Mouse (Mus musculus): Measurements from ENCODE around the gene Olfr978. TPM values are rescaled to one million over a fixed set of nuclear protein-coding genes. Genes with fewer than 3 reads are reported as not detected.
"Not testable (repeated sequence)": the region's sequence is repeated elsewhere in the genome, so short reads cannot be mapped to it uniquely, and the experiment has no call there.

The Olfr978 gene
- polyA plus RNA-seq (2017; shearing (Covaris generic)), result not detected

- no peak for ATAC-seq
These were observed at the start of gene Olfr978 for GRCm38 (mm10) chr9:39991813-39992212. Olfr978 (plus strand) TSS chr9:39992113.

- ATAC-seq, result no peak
These were observed 40.0 kb upstream of the Olfr978 start, which contains the start of gene Olfr975 for GRCm38 (mm10) chr9:39951946-39952345. Olfr975 (minus strand) TSS chr9:39952046.

DNA sequence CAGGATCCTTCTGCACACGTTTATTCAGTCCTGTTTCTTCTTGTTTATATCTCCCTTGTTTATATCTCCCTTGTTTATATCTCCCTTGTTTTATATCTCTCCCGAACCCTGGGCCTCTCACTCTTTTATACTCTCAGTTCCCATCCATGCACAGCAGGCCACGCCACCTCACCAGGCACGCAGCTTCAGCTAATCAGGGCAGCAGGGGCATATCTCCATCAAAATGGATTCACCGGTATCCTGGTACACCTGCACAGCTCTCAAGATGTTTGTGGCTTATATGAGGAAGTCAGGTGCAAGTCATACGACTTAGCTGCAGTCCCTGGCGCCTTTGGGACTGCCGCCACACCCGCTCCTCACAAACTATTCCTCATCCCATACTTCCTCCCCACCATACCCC lies 30.9 kb upstream of the Olfr978 start, which contains the start of gene Olfr976:
Gene Olfr976, minus strand, starts transcription at position 101 of the 400 bp plus-strand sequence.
- ATAC-seq, result not testable (repeated sequence)

DNA sequence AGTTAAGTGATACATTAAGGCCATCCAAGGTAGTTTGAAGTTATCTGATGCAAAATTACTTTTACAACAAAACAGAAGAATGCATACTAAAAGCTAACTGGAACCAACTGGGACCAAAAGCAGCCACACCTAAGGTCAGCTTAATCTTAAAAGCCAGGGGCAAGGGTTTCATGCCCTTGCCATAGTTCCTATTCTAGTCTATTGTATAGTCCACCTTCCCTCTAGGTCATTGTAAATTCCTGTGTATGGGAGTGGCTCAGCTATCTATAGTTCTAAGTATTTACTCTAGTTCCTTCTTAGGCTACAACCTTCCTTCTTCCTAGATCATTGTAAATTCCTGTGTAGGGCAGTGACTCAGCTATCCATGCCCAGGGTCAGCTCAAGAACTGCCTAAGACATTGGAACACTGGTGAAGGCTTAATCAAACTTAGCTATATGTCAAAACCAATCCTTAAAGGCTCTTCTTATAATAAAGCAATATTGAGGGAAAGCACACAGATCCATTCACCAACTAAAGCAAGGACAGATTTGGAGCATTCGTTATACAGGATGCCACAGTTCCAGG lies 15.2 kb upstream of the Olfr978 start:
- not testable (repeated sequence) for ATAC-seq

- no peak for ATAC-seq
These were observed 11.5 kb downstream of the Olfr978 start, which contains the start of gene Olfr979 for GRCm38 (mm10) chr9:40003365-40003764. Olfr979 (minus strand) TSS chr9:40003465.

GRCm38 (mm10) chr9:40009482-40009881 lies 17.6 kb downstream of the Olfr978 start, which contains the start of gene Olfr980:
Olfr980 (minus strand) TSS chr9:40009582.
- no peak for ATAC-seq

DNA sequence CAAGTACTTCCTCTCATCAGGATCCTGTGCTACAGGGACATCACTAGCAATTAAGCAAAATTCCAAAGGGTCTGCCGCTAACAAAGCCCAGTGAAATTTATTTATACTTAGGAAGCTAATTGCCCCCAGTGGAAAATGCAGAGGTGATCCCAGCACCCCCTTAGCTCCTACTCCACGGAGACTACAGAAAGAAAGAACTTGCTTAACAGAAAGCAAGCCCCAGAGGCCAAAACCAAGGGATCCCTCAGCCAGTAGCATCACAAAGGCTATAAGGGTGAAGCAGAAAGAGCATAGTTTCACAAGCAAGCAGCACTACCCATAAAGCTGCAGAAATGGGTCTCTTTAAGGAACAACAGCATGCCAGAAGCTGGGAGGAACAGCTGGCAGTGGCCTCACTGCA lies 29.3 kb downstream of the Olfr978 start, which contains the start of gene Olfr981:
Gene Olfr981, plus strand, starts transcription at position 301 of the 400 bp plus-strand sequence.
- ATAC-seq, result no peak

Other genes starting within 250 kb of the Olfr978 start
- not detected for gene Olfr967, start 245.9 kb upstream of the Olfr978 start, polyA plus RNA-seq (2017; shearing (Covaris generic))
- not detected for gene Olfr968, start 208.9 kb upstream of the Olfr978 start, polyA plus RNA-seq (2017; shearing (Covaris generic))
- not detected for gene Olfr969, start 201.2 kb upstream of the Olfr978 start, polyA plus RNA-seq (2017; shearing (Covaris generic))
- not detected for gene Olfr970, start 183.3 kb upstream of the Olfr978 start, polyA plus RNA-seq (2017; shearing (Covaris generic))
- not detected for gene Olfr971, start 155.2 kb upstream of the Olfr978 start, polyA plus RNA-seq (2017; shearing (Covaris generic))
- gene Olfr972, start 125.7 kb upstream of the Olfr978 start, polyA plus RNA-seq (2017; shearing (Covaris generic)), result not detected
- not detected for gene Olfr229, start 84.8 kb upstream of the Olfr978 start, polyA plus RNA-seq (2017; shearing (Covaris generic))
- gene Olfr974, start 54.6 kb upstream of the Olfr978 start, polyA plus RNA-seq (2017; shearing (Covaris generic)), result under 1 TPM in 1 of 3 experiments, not detected in 2; 0.21 TPM
- not detected for gene Olfr975, start 40.1 kb upstream of the Olfr978 start, polyA plus RNA-seq (2017; shearing (Covaris generic))
- gene Olfr976, start 31.0 kb upstream of the Olfr978 start, polyA plus RNA-seq (2017; shearing (Covaris generic)), result not detected
- not detected for gene Olfr979, start 11.4 kb downstream of the Olfr978 start, polyA plus RNA-seq (2017; shearing (Covaris generic))
- not detected for gene Olfr980, start 17.5 kb downstream of the Olfr978 start, polyA plus RNA-seq (2017; shearing (Covaris generic))
- not detected for gene Olfr981, start 29.4 kb downstream of the Olfr978 start, polyA plus RNA-seq (2017; shearing (Covaris generic))
- gene Olfr982, start 81.7 kb downstream of the Olfr978 start, polyA plus RNA-seq (2017; shearing (Covaris generic)), result not detected
- gene Olfr983, start 101.5 kb downstream of the Olfr978 start, polyA plus RNA-seq (2017; shearing (Covaris generic)), result not detected
- not detected for gene Olfr984, start 122.1 kb downstream of the Olfr978 start, polyA plus RNA-seq (2017; shearing (Covaris generic))
- not detected for gene Olfr985, start 138.1 kb downstream of the Olfr978 start, polyA plus RNA-seq (2017; shearing (Covaris generic))
- gene Tmem225, start 156.0 kb downstream of the Olfr978 start, polyA plus RNA-seq (2017; shearing (Covaris generic)), result not detected
- gene Olfr986, start 188.8 kb downstream of the Olfr978 start, polyA plus RNA-seq (2017; shearing (Covaris generic)), result not detected
- 1 to 10 TPM in 2 of 3 experiments, under 1 TPM in 1; 0.44 to 2.2 (median 1.6) TPM for gene Zfp202, start 200.2 kb downstream of the Olfr978 start, polyA plus RNA-seq (2017; shearing (Covaris generic))

Data from inflammation-experienced regulatory T-cells, adult 6 months (primary cell).